Mouse (Mus musculus) olfactory bulb, adult 2 months (tissue): Measurements from ENCODE around the gene Cldn34c3.
"Not testable (repeated sequence)": the region's sequence is repeated elsewhere in the genome, so short reads cannot be mapped to it uniquely, and the experiment has no call there.

Source experiments
- CTCF ChIP-seq: fragments of 200-500 bp; IDR thresholded peaks from 2 replicates; pipeline ENCODE4 v1.5.1; 2012; ENCODE audit warnings: low read depth, mild to moderate bottlenecking, low read length, moderate library complexity; ENCODE audit not compliant: insufficient read depth
- POLR2A ChIP-seq: fragments of 200-500 bp; IDR thresholded peaks from 2 replicates; pipeline ENCODE4 v1.6.1; 2012; ENCODE audit warnings: mild to moderate bottlenecking, low read depth, low read length, moderate library complexity; ENCODE audit not compliant: insufficient read depth

- TF ChIP-seq POLR2A, CTCF: not testable (repeated sequence)
These were observed at the start of gene Cldn34c3 for GRCm38 (mm10) chrX:123793365-123793764.
